Mouse (Mus musculus) inflammation-experienced regulatory T-cells, adult 6 months (primary cell): Measurements from ENCODE around the gene Abca8b. TPM values are rescaled to one million over a fixed set of nuclear protein-coding genes. Genes with fewer than 3 reads are reported as not detected.

Experiments used
- polyA plus RNA-seq, 3 experiments: library from polyadenylated mRNA; unstranded; fragments of 100-300 nt; shearing (Covaris generic); gene quantifications; one replicate each; pipeline ENCODE4 v1.2.1; 2017

Abca8b gene
- polyA plus RNA-seq, 3 experiments from 2014 or later, result not detected

Other genes with a start within 250 kb of the Abca8b start
- gene 1700012B07Rik, start 167.8 kb downstream of the Abca8b start, polyA plus RNA-seq, result 1 to 10 TPM in 2 of 3 experiments, under 1 TPM in 1; 0.60 to 8.1 (median 1.2) TPM
- not detected for gene Abca8a, start 100.1 kb upstream of the Abca8b start, polyA plus RNA-seq
- not detected for gene Abca9, start 172.4 kb upstream of the Abca8b start, polyA plus RNA-seq